Mouse (Mus musculus): ENCODE measurements around the gene Retnla.
"Not testable (repeated sequence)": the region's sequence is repeated elsewhere in the genome, so short reads cannot be mapped to it uniquely, and the experiment has no call there.

Gene Retnla

GRCm38 (mm10) chr16:48842266-48842665, at the start of gene Retnla:
Gene Retnla, plus strand, starts transcription at chr16:48842551.
- in situ Hi-C loops (cut with MboI, MseI) = no loop called here

GRCm38 (mm10) chr16:48798285-48798684, 44.1 kb upstream of the Retnla start:
- in situ Hi-C loops (cut with MboI, MseI) = no loop called here

GRCm38 (mm10) chr16:48799470-48799869, 42.9 kb upstream of the Retnla start:
- in situ Hi-C loops (cut with MboI, MseI) = no loop called here

- in situ Hi-C loops (cut with MboI, MseI) = no loop called here
Observed at GRCm38 (mm10) chr16:48800906-48801305, 41.4 kb upstream of the Retnla start.

GRCm38 (mm10) chr16:48805412-48805811, 36.9 kb upstream of the Retnla start:
- in situ Hi-C loops (cut with MboI, MseI) = no loop called here

- in situ Hi-C loops (cut with MboI, MseI) = no loop called here
Observed at GRCm38 (mm10) chr16:48806521-48806920, 35.8 kb upstream of the Retnla start.

- in situ Hi-C loops (cut with MboI, MseI) = no loop called here
Observed at GRCm38 (mm10) chr16:48809374-48809773, 33.0 kb upstream of the Retnla start.

GRCm38 (mm10) chr16:48811881-48812436, 30.4 kb upstream of the Retnla start:
- in situ Hi-C loops (cut with MboI, MseI) = loop anchor here (5.0 kb wide), 1 partner anchor 95 kb away; no protein-coding TSS in a partner anchor

- in situ Hi-C loops (cut with MboI, MseI) = no loop called here
Observed at GRCm38 (mm10) chr16:48816695-48817094, 25.7 kb upstream of the Retnla start, which contains the start of gene Retnlb. Gene Retnlb, plus strand, starts transcription at chr16:48816856.

- in situ Hi-C loops (cut with MboI, MseI) = no loop called here
Observed at GRCm38 (mm10) chr16:48818524-48818923, 23.8 kb upstream of the Retnla start.

- in situ Hi-C loops (cut with MboI, MseI) = loop anchor here (10.0 kb wide), 1 partner anchor 382 kb away; no protein-coding TSS in a partner anchor
Observed at GRCm38 (mm10) chr16:48826474-48826873, 15.9 kb upstream of the Retnla start.

- in situ Hi-C loops (cut with MboI, MseI) = loop anchor here (10.0 kb wide), 1 partner anchor 383 kb away; no protein-coding TSS in a partner anchor
Observed at GRCm38 (mm10) chr16:48827625-48828024, 14.7 kb upstream of the Retnla start.

- in situ Hi-C loops (cut with MboI, MseI) = loop anchor here (10.0 kb wide), 1 partner anchor 384 kb away; no protein-coding TSS in a partner anchor
Observed at GRCm38 (mm10) chr16:48829060-48829459, 13.3 kb upstream of the Retnla start.

GRCm38 (mm10) chr16:48832055-48832454, 10.3 kb upstream of the Retnla start:
- in situ Hi-C loops (cut with MboI, MseI) = no loop called here

GRCm38 (mm10) chr16:48833626-48834025, 8.7 kb upstream of the Retnla start:
- in situ Hi-C loops (cut with MboI, MseI) = not testable (repeated sequence)

GRCm38 (mm10) chr16:48843671-48844386, 1.5 kb downstream of the Retnla start:
- in situ Hi-C loops (cut with MboI, MseI) = no loop called here

GRCm38 (mm10) chr16:48865004-48865403, 22.7 kb downstream of the Retnla start:
- in situ Hi-C loops (cut with MboI, MseI) = not testable (repeated sequence)

- in situ Hi-C loops (cut with MboI, MseI) = no loop called here
Observed at GRCm38 (mm10) chr16:48867690-48868089, 25.3 kb downstream of the Retnla start.

- in situ Hi-C loops (cut with MboI, MseI) = no loop called here
Observed at GRCm38 (mm10) chr16:48868663-48869062, 26.3 kb downstream of the Retnla start.

- in situ Hi-C loops (cut with MboI, MseI) = no loop called here
Observed at GRCm38 (mm10) chr16:48869671-48870070, 27.3 kb downstream of the Retnla start.

GRCm38 (mm10) chr16:48871754-48872153, 29.4 kb downstream of the Retnla start:
- in situ Hi-C loops (cut with MboI, MseI) = no loop called here

GRCm38 (mm10) chr16:48872321-48872720, 30.0 kb downstream of the Retnla start, which contains the start of gene Retnlg:
Gene Retnlg, plus strand, starts transcription at chr16:48872621.
- in situ Hi-C loops (cut with MboI, MseI) = no loop called here

- in situ Hi-C loops (cut with MboI, MseI) = no loop called here
Observed at GRCm38 (mm10) chr16:48890733-48891132, 48.4 kb downstream of the Retnla start.
